In the genomic region with DNA sequence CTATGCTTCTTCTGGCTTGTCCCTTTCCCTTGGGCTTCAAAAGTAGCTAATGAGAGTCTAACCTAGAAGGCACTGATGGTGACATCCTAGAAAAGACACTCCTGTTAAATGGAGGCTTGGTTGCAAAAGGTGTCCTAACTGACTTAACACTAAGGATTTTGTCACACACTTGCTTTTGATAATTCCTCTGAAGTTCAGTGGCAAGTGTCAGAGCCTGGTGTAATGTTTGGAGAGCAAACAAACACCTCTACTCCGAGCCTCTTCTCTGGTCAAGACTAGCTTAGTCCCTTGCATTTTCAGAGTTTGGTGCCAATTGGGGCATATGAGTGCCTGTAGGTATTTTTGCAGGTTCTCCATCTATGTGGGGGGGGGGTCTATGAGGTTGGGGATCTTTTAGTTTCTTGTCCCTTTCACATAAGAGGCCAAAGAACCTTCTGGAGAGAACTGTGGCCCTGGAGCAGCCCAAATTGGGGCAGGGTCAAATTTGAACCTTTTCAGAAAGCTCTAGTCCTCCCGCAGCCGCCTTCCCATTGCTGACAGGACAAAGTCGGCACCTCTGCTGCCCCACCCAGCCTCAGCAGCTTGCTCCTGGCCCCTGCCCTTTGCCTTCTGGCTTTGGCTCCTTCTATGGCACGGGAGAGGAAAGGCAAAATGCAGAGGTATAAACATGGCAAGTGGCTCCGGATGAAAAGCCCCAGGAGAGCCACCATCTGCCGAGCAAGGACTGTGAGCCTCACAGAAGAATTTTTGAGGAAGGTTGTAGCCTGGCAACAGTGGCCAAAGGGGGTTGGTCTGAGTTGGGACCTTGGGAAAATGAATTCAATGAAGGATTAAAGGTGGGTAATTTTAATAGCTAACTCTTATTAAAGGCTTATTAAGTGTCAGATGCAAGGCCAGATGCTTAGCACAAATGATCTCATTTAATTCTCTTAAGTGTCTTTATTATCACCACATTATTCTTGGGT, we compare ENCODE assay signal across 10 mouse cellular contexts. TPM values are rescaled to one million over a fixed set of nuclear protein-coding genes. Genes with fewer than 3 reads are reported as not detected.
DNase-seq lines count a peak whose midpoint lies in the region; ATAC-seq and TF ChIP-seq lines count a peak whose summit lies in the region.
"Had no signal": no experiment of that assay in that cellular context is flagged by ENCODE, and none has a peak within 500 bp of the region (broad histone marks: within the 10 kb centered on the region; RNA-seq: fewer than 3 reads in every experiment).

No protein-coding gene starts in this region.

- TF ChIP-seq CTCF in brain, embryonic 14.5 days (IDR thresholded peaks at IDR 0.05; ENCODE audit: borderline replicate concordance, extremely low read depth, insufficient read depth, insufficient read length): no peak
- no peak for TF ChIP-seq CTCF in left cerebral cortex, adult 2 months (IDR thresholded peaks at IDR 0.05)

- H3K9ac ChIP-seq in forebrain, embryonic 14.5 days (ENCODE audit: low read length): no peak overlapping the region
- H3K9ac ChIP-seq in limb, embryonic 15.5 days: no peak overlapping the region

- 57% methylated on average over 7 of the region's 7 CpGs for WGBS in forebrain, embryonic 10.5 days
- WGBS in forebrain, embryonic 14.5 days: 37% methylated on average over 7 of the region's 7 CpGs
- 61% methylated on average over 7 of the region's 7 CpGs for WGBS in limb, embryonic 15.5 days
- WGBS in limb, embryonic 10.5 days: 49% methylated on average over 7 of the region's 7 CpGs

- no peak overlapping the region for H3K4me2 ChIP-seq in forebrain, embryonic 14.5 days (ENCODE audit: low read length)
- H3K4me2 ChIP-seq in limb, embryonic 15.5 days: no peak overlapping the region

- no peak overlapping the region for H3K27ac ChIP-seq in forebrain, embryonic 10.5 days
- no peak overlapping the region for H3K27ac ChIP-seq in forebrain, embryonic 14.5 days (ENCODE audit: low read depth, low read length)
- peak overlapping the region; percentile 75; the same call in 1 of the 2 replicates for H3K27ac ChIP-seq in limb, embryonic 15.5 days
- H3K27ac ChIP-seq in limb, embryonic 10.5 days: no peak overlapping the region
- no peak overlapping the region for H3K27ac ChIP-seq in left cerebral cortex, adult 2 months
- H3K27ac ChIP-seq: forebrain, embryonic 13.5 days had no signal

- peaks cover 94% of the 10 kb centered on the region for H3K27me3 ChIP-seq in forebrain, embryonic 10.5 days (ENCODE audit: poor library complexity, severe bottlenecking)
- H3K27me3 ChIP-seq in forebrain, embryonic 14.5 days (replicated peaks; ENCODE audit: control insufficient read depth, insufficient read depth, low read length): 0 out of 2 replicates have a peak, but pooled peaks cover 5% of the 10 kb centered on the region
- peaks cover 33% of the 10 kb centered on the region for H3K27me3 ChIP-seq in limb, embryonic 15.5 days
- peaks cover 90% of the 10 kb centered on the region for H3K27me3 ChIP-seq in limb, embryonic 10.5 days (ENCODE audit: low read depth, poor library complexity, severe bottlenecking)

- peak; percentile 15 for DNase-seq in forebrain, embryonic 10.5 days (ENCODE audit: extremely low spot score, low spot score)
- DNase-seq in forebrain, embryonic 14.5 days (ENCODE audit: low spot score): no peak
- DNase-seq in limb, embryonic 10.5 days (ENCODE audit: low spot score): no peak
- peak; percentile 29 for DNase-seq in brain, embryonic 14.5 days (ENCODE audit: low read depth)
- DNase-seq in kidney, postnatal 14 days: peak; percentile 29
- DNase-seq in left cerebral cortex, adult 2 months (ENCODE audit: extremely low spot score in 1 of 2, low spot score in 2 of 2): no peak

- no peaks in the 10 kb centered on the region for H3K36me3 ChIP-seq in forebrain, embryonic 10.5 days (replicated peaks)
- H3K36me3 ChIP-seq in forebrain, embryonic 14.5 days (ENCODE audit: control insufficient read depth, insufficient read depth, low read length): no peaks in the 10 kb centered on the region
- no peaks in the 10 kb centered on the region for H3K36me3 ChIP-seq in limb, embryonic 15.5 days
- no peaks in the 10 kb centered on the region for H3K36me3 ChIP-seq in limb, embryonic 10.5 days

- peaks cover 33% of the 10 kb centered on the region for H3K4me1 ChIP-seq in forebrain, embryonic 10.5 days
- H3K4me1 ChIP-seq in forebrain, embryonic 14.5 days (ENCODE audit: control insufficient read depth, insufficient read depth, low read length): no peaks in the 10 kb centered on the region
- peaks cover 8% of the 10 kb centered on the region for H3K4me1 ChIP-seq in limb, embryonic 15.5 days
- peaks cover 9% of the 10 kb centered on the region for H3K4me1 ChIP-seq in limb, embryonic 10.5 days
- H3K4me1 ChIP-seq: forebrain, embryonic 13.5 days had no signal

- H3K9me3 ChIP-seq in forebrain, embryonic 10.5 days: no peaks in the 10 kb centered on the region
- H3K9me3 ChIP-seq in forebrain, embryonic 14.5 days (replicated peaks; ENCODE audit: control insufficient read depth, low read length): no peaks in the 10 kb centered on the region
- no peaks in the 10 kb centered on the region for H3K9me3 ChIP-seq in limb, embryonic 15.5 days
- H3K9me3 ChIP-seq in limb, embryonic 10.5 days (replicated peaks): no peaks in the 10 kb centered on the region
- H3K9me3 ChIP-seq: forebrain, embryonic 13.5 days had no signal

- no peak for TF ChIP-seq POLR2A in brain, embryonic 14.5 days (IDR thresholded peaks at IDR 0.05; ENCODE audit: borderline replicate concordance, extremely low read depth, insufficient read depth, insufficient read length, poor library complexity, severe bottlenecking)

- H3K4me3 ChIP-seq in forebrain, embryonic 10.5 days: no peak overlapping the region
- no peak overlapping the region for H3K4me3 ChIP-seq in forebrain, embryonic 14.5 days (ENCODE audit: low read depth, low read length)
- no peak overlapping the region for H3K4me3 ChIP-seq in limb, embryonic 15.5 days
- no peak overlapping the region for H3K4me3 ChIP-seq in limb, embryonic 10.5 days
- H3K4me3 ChIP-seq in left cerebral cortex, adult 2 months: no peak overlapping the region
- H3K4me3 ChIP-seq: forebrain, embryonic 13.5 days had no signal

- ATAC-seq in forebrain, embryonic 14.5 days: no peak
- ATAC-seq in limb, embryonic 15.5 days (ENCODE audit: insufficient number of reproducible peaks, low FRiP score, low TSS enrichment, low read depth): no peak
- no peak for ATAC-seq in megakaryocyte progenitor cell, adult 5-6 weeks (replicated peaks; ENCODE audit: poor library complexity)
- ATAC-seq: activated CD4-positive, CD25-positive, alpha-beta regulatory T cell, adult 4 months; forebrain, embryonic 13.5 days had no signal

- intact Hi-C loops in left cerebral cortex, adult 2 months (cut with DNase I): loop anchor here (1.0 to 2.0 kb wide), 2 partner anchors 8 to 31 kb away; no protein-coding TSS in a partner anchor

RNA-seq across cellular contexts. Expression of a gene that starts 55.6 kb away (rescaled TPM):
- polyA plus RNA-seq in forebrain, embryonic 10.5 days (2016; fragmentation: Nextera tagmentation; extraction: Ambion mirVana): 96.9 and 99.1 TPM in 2 replicates
- polyA plus RNA-seq in forebrain, embryonic 14.5 days (2014; fragmentation: Nextera tagmentation; extraction: Ambion mirVana): 84.8 and 87.1 TPM in 2 replicates
- 37.7 and 44.1 TPM in 2 replicates for polyA plus RNA-seq in limb, embryonic 15.5 days (2015; fragmentation: Nextera tagmentation; extraction: Ambion mirVana)
- 95.7 and 111 TPM in 2 replicates for polyA plus RNA-seq in limb, embryonic 10.5 days (2016; fragmentation: Nextera tagmentation; extraction: Ambion mirVana)
- polyA plus RNA-seq in brain, embryonic 14.5 days (2012; rRNA removed): 33.1 and 41.8 TPM in 2 replicates
- 10 to 100 TPM; 62.8 to 76.9 TPM for total RNA-seq in left cerebral cortex, adult 2 months (2021)
- 95.7 and 101 TPM in 2 replicates for total RNA-seq in megakaryocyte progenitor cell, adult 5-6 weeks (2015)
- total RNA-seq in megakaryocyte progenitor cell, adult 5-6 weeks (2017): 76.2 and 93.0 TPM in 2 replicates

Comparison
In these comparisons a context has a peak if more than half of its experiments do, and no peak if none do; other contexts are left out.
1. DNase-seq: peak in forebrain, embryonic 10.5 days (single experiment), brain, embryonic 14.5 days (single experiment) and kidney, postnatal 14 days (single experiment); none in forebrain, embryonic 14.5 days (single experiment), limb, embryonic 10.5 days (single experiment) and left cerebral cortex, adult 2 months (0 of 2).